Mouse (Mus musculus) erythroblast, embryonic 14.5 days (primary cell): ENCODE measurements around the gene Fosl2. TPM values are rescaled to one million over a fixed set of nuclear protein-coding genes. Genes with fewer than 3 reads are reported as not detected.

ENCODE experiments used
- H3K27me3 ChIP-seq: 2 replicates; pipeline ENCODE4 v1.6.1; 2012; ENCODE audit warnings: inconsistent platforms; ENCODE audit not compliant: control insufficient read depth
- H3K36me3 ChIP-seq: 2 replicates; pipeline ENCODE4 v1.6.1; 2012; ENCODE audit warnings: mild to moderate bottlenecking, inconsistent platforms; ENCODE audit not compliant: control insufficient read depth
- H3K4me1 ChIP-seq: 2 replicates; pipeline ENCODE4 v1.6.1; 2012; ENCODE audit warnings: inconsistent platforms; ENCODE audit not compliant: control insufficient read depth
- H3K4me3 ChIP-seq: replicated peaks from 2 replicates; pipeline ENCODE3; 2012; ENCODE audit warnings: moderate library complexity, mild to moderate bottlenecking, inconsistent platforms
- H3K9me3 ChIP-seq: 2 replicates; pipeline ENCODE4 v1.6.1; 2012; ENCODE audit warnings: low read length, inconsistent platforms, mixed read lengths; ENCODE audit not compliant: control insufficient read depth
- GATA1 ChIP-seq: IDR thresholded peaks from 2 replicates; pipeline ENCODE4 v1.6.1; 2012; ENCODE audit warnings: low read length, inconsistent platforms, mixed read lengths
- TAL1 ChIP-seq: IDR thresholded peaks from 3 replicates; pipeline ENCODE4 v1.6.1; 2012; ENCODE audit warnings: low read length, inconsistent platforms, mixed read lengths
- polyA plus RNA-seq: library from polyadenylated mRNA; stranded (reverse); fragments of >175 nt; gene quantifications from 2 replicates; pipeline ENCODE4 v1.2.3, GENCODE M21; 2012

Gene Fosl2
- 0.01 and 0.04 TPM in 2 replicates for polyA plus RNA-seq

DNA sequence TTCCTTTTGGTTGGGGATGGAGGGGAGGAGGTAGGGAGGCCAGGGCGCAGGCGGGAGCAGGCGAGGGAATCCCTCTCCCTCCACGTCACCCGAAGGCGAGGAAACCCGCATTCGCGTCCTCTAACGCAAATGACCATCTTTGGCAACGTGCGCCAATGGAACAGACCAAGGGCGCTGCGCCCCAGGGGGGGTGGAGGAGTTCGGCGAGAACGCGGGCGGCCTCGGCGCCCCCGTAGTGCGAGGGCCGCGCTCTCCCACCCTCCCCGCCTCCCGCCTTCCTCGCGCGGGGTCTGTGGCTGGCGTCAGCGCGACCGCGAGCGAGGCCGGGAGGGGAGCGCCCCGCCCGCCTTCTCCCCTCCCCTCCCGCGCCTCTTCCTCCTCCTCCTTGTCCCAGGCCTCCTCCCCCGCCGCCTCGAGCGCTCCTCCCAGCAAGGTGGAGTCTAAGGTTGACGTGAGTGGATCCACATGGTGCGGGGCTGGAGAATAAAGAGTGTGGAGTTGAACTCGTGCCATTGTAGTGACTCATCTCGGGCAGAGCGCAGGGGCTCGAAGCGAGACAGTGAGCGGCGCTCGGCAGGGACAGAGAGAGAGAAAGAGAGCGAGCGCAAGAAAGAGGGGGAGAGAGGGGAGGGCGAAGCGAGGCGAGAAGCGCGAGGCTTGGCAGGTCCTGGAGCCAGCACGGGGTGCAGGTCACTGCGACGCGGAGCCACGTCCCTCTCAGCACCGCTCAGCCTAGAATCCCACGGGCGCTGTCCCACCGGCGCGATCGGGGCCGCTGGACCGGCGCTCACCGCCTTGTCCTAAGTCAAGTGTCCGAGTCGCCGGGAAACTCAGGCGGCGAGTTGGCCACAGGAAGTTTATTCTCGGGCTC lies at the start of gene Fosl2:
Gene Fosl2, plus strand, starts transcription at position 466 of the 871 bp plus-strand sequence.
- H3K27me3 ChIP-seq, result peaks cover 83% of the 10 kb centered on the region
- H3K9me3 ChIP-seq, result no peaks in the 10 kb centered on the region; the same call in 1 of the 2 replicates
- no peak for TF ChIP-seq GATA1
- no peak for TF ChIP-seq TAL1
- no peaks in the 10 kb centered on the region for H3K36me3 ChIP-seq
- H3K4me1 ChIP-seq, result peaks cover 11% of the 10 kb centered on the region
- H3K4me3 ChIP-seq, result peak within 1 kb of the TSS; percentile 54

DNA sequence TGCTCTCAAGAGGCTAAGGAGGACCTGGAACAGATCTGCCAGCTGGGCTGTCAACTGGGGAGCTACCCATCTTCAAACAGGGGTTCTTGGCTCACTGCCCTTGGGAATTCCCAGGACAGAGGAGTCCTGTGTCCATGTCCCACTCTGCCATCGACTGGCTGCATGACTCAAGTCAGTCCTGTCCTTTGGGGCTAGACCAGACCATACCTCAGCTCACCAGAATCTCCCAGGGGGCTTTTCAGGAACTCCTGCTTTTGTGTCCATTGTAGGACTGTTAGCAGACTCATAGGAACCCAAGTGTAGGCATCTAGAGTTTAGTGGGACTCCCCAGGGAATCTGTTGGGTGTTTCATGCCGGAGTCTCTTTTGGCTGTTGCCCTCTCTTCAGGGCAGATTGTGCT lies 49.6 kb upstream of the Fosl2 start:
- TF ChIP-seq TAL1 (no peak), GATA1 (no peak)
- Histone ChIP-seq H3K4me3 (no peak overlapping the region), H3K27me3 (no peaks in the 10 kb centered on the region), H3K4me1 (no peaks in the 10 kb centered on the region), H3K36me3 (no peaks in the 10 kb centered on the region), H3K9me3 (no peaks in the 10 kb centered on the region)

DNA sequence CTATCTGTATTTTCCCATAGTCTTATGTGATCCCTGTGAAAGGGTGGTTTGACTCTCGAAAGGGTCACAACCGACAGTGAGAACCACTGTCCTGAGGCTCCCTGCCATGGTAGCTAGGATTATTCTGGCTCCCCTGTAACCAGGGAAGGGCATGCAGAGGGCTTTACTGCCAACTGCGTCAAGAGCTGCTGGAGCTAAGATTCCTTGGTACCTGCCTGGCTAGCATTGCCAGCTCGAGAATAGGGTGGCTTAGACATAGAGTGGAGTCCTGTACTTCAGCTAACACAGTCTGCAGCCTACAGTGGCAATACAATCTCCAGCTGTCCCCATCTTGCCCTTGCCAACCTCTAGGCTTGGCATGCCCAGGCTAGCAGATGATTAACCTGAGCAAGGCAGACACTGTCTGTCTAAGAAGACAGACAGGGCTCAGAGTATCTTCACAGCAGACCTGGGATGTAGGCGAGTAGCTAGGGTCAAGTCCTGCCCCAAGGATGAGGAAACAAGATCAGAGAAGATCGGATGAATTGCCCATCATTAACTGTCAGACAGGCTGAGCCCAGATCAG lies 49.0 kb upstream of the Fosl2 start:
- no peaks in the 10 kb centered on the region for H3K9me3 ChIP-seq
- no peaks in the 10 kb centered on the region for H3K27me3 ChIP-seq
- no peaks in the 10 kb centered on the region for H3K4me1 ChIP-seq
- no peak overlapping the region for H3K4me3 ChIP-seq
- H3K36me3 ChIP-seq, result no peaks in the 10 kb centered on the region
- TF ChIP-seq TAL1, result no peak
- TF ChIP-seq GATA1, result no peak

DNA sequence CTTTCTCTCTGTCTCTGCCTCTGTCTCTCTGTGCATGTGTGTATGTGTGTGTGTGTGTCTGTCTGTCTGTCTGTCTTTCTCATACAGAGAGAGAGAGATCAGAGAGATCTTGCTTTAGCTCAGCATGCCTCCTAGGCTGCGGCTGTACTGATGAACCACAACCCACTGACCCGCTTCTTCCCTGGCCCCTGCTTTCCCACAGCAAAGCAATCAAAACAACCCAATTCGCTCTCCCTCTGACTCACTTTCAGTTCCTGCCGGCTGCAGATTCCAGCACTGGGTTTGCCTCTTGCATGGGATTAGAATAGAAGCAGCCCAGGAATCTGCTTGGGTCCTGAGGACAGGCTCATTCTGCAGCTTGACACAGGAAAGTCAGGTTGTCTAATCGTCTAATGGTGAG lies 46.1 kb upstream of the Fosl2 start:
- H3K4me3 ChIP-seq, result no peak overlapping the region
- H3K36me3 ChIP-seq, result no peaks in the 10 kb centered on the region
- no peaks in the 10 kb centered on the region for H3K9me3 ChIP-seq
- no peak for TF ChIP-seq GATA1
- no peak for TF ChIP-seq TAL1
- no peaks in the 10 kb centered on the region for H3K27me3 ChIP-seq
- no peaks in the 10 kb centered on the region for H3K4me1 ChIP-seq

DNA sequence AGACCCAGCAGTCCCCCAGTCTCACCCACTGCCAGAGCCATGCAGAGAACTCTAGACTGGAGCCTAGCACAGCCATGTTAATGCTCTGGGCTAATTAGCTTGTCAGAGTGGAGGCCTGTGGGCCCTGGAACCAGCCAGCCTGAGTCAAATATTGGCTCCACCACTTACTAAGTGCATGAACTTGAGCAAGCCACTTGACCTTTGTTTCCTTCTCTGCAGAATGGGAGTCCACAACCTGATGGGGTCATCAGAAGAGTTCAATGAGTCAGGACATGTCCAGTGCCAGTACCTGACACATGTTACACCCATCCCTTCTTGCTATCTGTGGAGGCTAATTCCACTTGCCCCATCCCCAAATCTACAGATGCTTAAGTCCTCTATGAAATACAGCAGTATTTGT lies 43.3 kb upstream of the Fosl2 start:
- Histone ChIP-seq H3K36me3 (no peaks in the 10 kb centered on the region), H3K27me3 (no peaks in the 10 kb centered on the region), H3K9me3 (no peaks in the 10 kb centered on the region), H3K4me3 (no peak overlapping the region), H3K4me1 (no peaks in the 10 kb centered on the region)
- TF ChIP-seq GATA1 (no peak), TAL1 (no peak)

DNA sequence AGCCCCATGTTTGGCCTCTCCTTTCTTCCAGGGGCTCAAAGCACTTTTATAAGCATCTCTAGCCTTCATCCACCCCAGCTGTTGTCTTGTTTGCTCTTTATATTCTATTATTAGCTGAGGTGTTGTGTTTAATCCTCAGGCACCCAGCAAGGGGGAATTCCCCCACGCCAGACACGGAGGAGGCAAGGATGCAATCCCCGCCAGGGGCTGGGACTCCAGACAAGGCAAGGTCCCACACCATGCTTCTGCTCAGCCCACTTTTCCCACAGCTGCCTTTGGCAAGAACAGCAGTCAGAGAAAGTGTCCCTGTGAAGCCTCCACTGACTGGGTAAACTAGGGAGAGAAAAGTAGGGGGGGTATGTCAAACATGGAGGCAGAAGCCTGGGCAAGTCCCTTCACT lies 36.9 kb upstream of the Fosl2 start:
- Histone ChIP-seq H3K27me3 (no peaks in the 10 kb centered on the region), H3K36me3 (no peaks in the 10 kb centered on the region), H3K4me1 (no peaks in the 10 kb centered on the region), H3K4me3 (no peak overlapping the region), H3K9me3 (no peaks in the 10 kb centered on the region)
- TF ChIP-seq TAL1 (no peak), GATA1 (no peak)

DNA sequence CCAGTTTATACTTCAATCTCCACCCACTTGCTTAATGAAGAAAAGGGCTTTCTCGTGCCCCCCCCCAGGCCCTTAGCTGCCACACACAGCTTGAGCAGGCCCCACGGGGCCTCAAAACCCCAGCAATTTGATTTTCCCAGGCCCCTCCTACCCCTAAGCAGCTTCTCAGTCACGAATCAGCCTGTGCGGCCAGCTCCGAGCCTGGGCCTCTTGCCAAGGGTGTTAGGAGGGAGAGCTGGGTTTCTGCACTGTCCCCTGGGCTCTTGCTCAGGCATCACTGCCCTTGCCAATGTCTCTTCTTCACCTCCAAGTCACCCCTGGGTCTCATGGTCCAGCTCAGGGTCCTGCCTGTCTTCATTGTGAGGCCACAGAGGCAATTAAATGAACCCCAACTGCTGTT lies 33.1 kb upstream of the Fosl2 start:
- no peaks in the 10 kb centered on the region for H3K27me3 ChIP-seq
- H3K9me3 ChIP-seq, result no peaks in the 10 kb centered on the region
- H3K4me3 ChIP-seq, result no peak overlapping the region
- no peaks in the 10 kb centered on the region for H3K36me3 ChIP-seq
- TF ChIP-seq TAL1, result no peak
- no peak for TF ChIP-seq GATA1
- no peaks in the 10 kb centered on the region for H3K4me1 ChIP-seq

DNA sequence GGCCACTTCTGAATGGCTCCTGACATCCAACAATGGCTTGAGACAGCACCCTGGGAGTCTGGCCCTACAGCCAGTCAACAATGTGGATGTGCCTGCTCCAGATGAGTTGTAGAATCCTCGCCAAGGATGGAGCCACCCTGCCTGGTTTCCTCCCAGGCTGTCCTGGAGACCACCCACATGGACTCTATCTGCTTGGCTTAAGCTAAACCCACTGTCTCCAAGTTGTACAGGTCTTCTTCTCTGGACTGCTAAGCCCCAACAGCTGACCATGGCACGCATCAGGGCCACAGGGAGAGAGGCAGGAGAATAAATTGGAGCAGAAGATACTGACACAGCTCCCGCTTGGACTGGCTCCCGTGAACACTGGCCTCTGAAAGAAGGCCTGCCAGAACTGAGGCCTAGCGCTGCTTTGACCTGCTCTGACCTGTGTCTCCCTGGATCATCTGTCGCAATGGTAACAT lies 32.6 kb upstream of the Fosl2 start:
- H3K4me3 ChIP-seq, result no peak overlapping the region
- H3K4me1 ChIP-seq, result no peaks in the 10 kb centered on the region
- no peaks in the 10 kb centered on the region for H3K27me3 ChIP-seq
- no peaks in the 10 kb centered on the region for H3K9me3 ChIP-seq
- TF ChIP-seq TAL1 (no peak), GATA1 (no peak)
- no peaks in the 10 kb centered on the region for H3K36me3 ChIP-seq

DNA sequence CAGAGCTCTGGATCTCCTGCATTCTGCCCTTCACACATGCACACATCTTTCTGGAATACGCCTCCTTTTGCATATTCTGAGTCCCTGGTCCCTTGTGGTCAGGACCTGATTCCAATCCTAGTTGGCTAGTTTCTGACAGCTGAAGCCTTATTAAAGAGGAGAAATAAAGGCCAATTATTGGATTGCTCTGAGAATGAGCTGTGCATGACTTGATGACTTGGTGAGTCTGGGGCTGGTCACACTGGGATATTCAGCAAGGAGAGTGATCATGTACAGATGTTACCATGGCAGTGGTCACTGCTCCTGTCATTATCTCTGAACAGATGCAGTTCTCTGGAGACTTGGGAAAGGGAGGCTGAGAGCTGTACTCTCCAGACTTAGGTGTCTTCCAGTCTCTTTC lies 32.1 kb upstream of the Fosl2 start:
- H3K27me3 ChIP-seq, result no peaks in the 10 kb centered on the region

More for the DNA sequence above, 32.1 kb upstream of the Fosl2 start:
- Histone ChIP-seq H3K36me3 (no peaks in the 10 kb centered on the region), H3K9me3 (no peaks in the 10 kb centered on the region), H3K4me3 (no peak overlapping the region), H3K4me1 (no peaks in the 10 kb centered on the region)
- no peak for TF ChIP-seq GATA1
- no peak for TF ChIP-seq TAL1
